Mouse (Mus musculus) heart, embryonic 16.5 days (tissue): ENCODE measurements around the gene Selenoi. TPM values are rescaled to one million over a fixed set of nuclear protein-coding genes. Genes with fewer than 3 reads are reported as not detected.
A peak's percentile ranks its signal among the peaks of the same experiment; 100 is the strongest.

Experiments used
- ATAC-seq: fragments of 200-750 bp; cut with Nextera tagmentation; replicated peaks from 2 replicates; pipeline ENCODE4 v1.8.0; 2017; ENCODE audit warnings: moderate number of reproducible peaks; ENCODE audit not compliant: insufficient read depth, low FRiP score; ENCODE audit errors: extremely low read depth
- H3K27ac ChIP-seq: fragments of 300-500 bp; sonication (generic); 2 replicates; pipeline ENCODE4 v1.5.1; 2014; ENCODE audit warnings: mild to moderate bottlenecking, low read length, control low read depth, moderate library complexity
- H3K27me3 ChIP-seq: fragments of 300-500 bp; sonication (generic); 2 replicates; pipeline ENCODE4 v1.6.1; 2014; ENCODE audit warnings: low read length, mixed read lengths; ENCODE audit not compliant: control insufficient read depth, insufficient read depth
- H3K36me3 ChIP-seq: fragments of 300-500 bp; sonication (generic); 2 replicates; pipeline ENCODE4 v1.6.1; 2014; ENCODE audit not compliant: control insufficient read depth, insufficient read depth
- H3K4me1 ChIP-seq: fragments of 300-500 bp; sonication (generic); 2 replicates; pipeline ENCODE4 v1.6.1; 2014; ENCODE audit warnings: low read length, mixed read lengths; ENCODE audit not compliant: control insufficient read depth, insufficient read depth
- H3K4me2 ChIP-seq: fragments of 300-500 bp; sonication (generic); 2 replicates; pipeline ENCODE4 v1.6.1; 2014; ENCODE audit warnings: low read depth, mild to moderate bottlenecking, control low read depth, low read length
- H3K4me3 ChIP-seq: fragments of 300-500 bp; sonication (generic); 2 replicates; pipeline ENCODE4 v1.5.1; 2014; ENCODE audit warnings: mild to moderate bottlenecking, control low read depth, low read length
- H3K9ac ChIP-seq: fragments of 300-500 bp; sonication (generic); 2 replicates; pipeline ENCODE4 v1.6.1; 2014; ENCODE audit warnings: low read length, control low read depth
- H3K9me3 ChIP-seq: fragments of 300-500 bp; sonication (generic); replicated peaks from 2 replicates; pipeline ENCODE4 v1.6.1; 2016; ENCODE audit warnings: low read length; ENCODE audit not compliant: control insufficient read depth
- WGBS: fragments of 180-500 bp; shearing (Covaris S2); extraction: QIAGEN DNeasy Blood & Tissue Kit; methylation state at CpG from one replicate; pipeline ENCODE4 v1.1.7; 2014; 5-methylcytosine and 5-hydroxymethylcytosine counted together
- polyA plus RNA-seq: library from polyadenylated mRNA; unstranded; fragments of >200 nt; fragmentation: Nextera tagmentation; extraction: Ambion mirVana; gene quantifications from 2 replicates; pipeline ENCODE4 v1.2.1, GENCODE M21; 2015

Gene Selenoi
- polyA plus RNA-seq, 1 experiment from 2014 or later: 12.8 TPM

DNA sequence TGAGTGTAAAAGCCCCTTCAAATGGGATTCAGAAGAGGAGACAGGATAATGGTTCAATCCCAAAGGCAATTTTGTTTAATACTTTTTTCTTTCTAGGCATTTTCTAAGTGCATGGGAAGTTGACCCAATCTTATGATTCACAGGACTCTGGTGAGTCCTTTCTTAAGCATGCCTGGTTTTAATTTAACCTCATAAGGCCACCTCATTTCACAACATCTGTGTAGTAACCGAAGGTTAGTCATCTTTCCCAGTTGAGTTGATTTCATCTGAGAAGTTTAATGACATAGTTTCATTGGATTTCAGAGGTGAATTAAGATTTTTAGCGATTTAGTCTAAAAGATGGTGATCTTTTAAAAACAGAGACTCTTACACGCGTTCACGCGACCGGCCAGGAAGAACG, 9.7 kb upstream of the Selenoi start:
- WGBS: 96% methylated on average over 8 of the region's 8 CpGs
- H3K9me3 ChIP-seq: no peaks in the 10 kb centered on the region

DNA sequence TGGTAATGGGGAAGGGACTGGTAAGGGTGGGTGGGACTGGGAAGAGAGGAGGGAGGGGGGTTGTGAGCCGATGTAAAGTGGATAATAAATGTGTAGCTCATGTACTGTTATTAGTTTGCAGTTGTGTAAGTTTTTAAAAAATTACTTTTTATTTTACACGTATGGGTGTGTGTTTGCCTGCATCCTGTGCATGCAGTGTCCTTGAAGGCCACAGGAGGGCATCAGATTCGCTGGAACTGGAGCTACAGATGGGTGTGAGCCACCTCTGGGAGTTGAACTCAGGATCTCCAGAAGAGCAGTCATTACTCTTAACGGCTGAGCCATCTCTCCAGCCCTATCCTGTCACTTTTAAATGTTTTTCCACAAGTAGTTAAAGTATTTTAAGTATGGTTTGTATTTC, 1.5 kb upstream of the Selenoi start:
- H3K4me3 ChIP-seq: no peak overlapping the region
- no peaks in the 10 kb centered on the region for H3K9me3 ChIP-seq
- H3K27ac ChIP-seq: no peak overlapping the region
- H3K4me2 ChIP-seq: no peak overlapping the region
- WGBS: 78% methylated on average over 4 of the region's 4 CpGs
- H3K4me1 ChIP-seq: peaks cover 19% of the 10 kb centered on the region
- H3K9ac ChIP-seq: no peak overlapping the region
- H3K27me3 ChIP-seq: no peaks in the 10 kb centered on the region
- H3K36me3 ChIP-seq: peaks cover 3% of the 10 kb centered on the region; the same call in 1 of the 2 replicates
- no peak for ATAC-seq

More for the DNA sequence above, 9.7 kb upstream of the Selenoi start:
- H3K36me3 ChIP-seq: peaks cover 3% of the 10 kb centered on the region; the same call in 1 of the 2 replicates
- no peak overlapping the region for H3K4me3 ChIP-seq
- H3K9ac ChIP-seq: no peak overlapping the region
- no peak for ATAC-seq
- no peak overlapping the region for H3K27ac ChIP-seq
- no peak overlapping the region for H3K4me2 ChIP-seq
- no peaks in the 10 kb centered on the region for H3K27me3 ChIP-seq
- no peaks in the 10 kb centered on the region for H3K4me1 ChIP-seq

DNA sequence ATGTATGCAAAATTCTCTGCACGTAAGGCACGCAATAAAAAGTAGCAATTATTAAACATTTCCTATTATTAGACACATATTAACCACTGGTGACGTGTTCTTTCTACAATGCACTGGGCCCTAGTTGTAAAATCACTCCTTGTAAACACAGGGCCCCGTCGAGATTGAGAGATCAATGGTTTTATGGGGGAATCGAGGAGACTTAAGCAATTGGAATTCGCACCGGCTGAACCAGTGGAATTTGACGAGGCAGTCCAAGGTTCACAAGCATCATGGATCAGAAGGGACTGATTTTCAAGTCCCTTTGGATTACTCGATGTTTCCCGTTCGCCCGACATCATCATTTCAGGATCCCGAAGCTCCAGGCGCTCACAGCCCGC, 500 bp upstream of the Selenoi start:
- Histone ChIP-seq H3K4me2 (peak overlapping the region; percentile 67), H3K27ac (peak overlapping the region; percentile 29), H3K27me3 (no peaks in the 10 kb centered on the region), H3K4me1 (peaks cover 19% of the 10 kb centered on the region), H3K9ac (peak overlapping the region; percentile 60), H3K9me3 (no peaks in the 10 kb centered on the region), H3K36me3 (peaks cover 3% of the 10 kb centered on the region; the same call in 1 of the 2 replicates), H3K4me3 (peak overlapping the region; percentile 74)
- ATAC-seq: no peak
- WGBS: 47% methylated on average over 16 of the region's 16 CpGs

DNA sequence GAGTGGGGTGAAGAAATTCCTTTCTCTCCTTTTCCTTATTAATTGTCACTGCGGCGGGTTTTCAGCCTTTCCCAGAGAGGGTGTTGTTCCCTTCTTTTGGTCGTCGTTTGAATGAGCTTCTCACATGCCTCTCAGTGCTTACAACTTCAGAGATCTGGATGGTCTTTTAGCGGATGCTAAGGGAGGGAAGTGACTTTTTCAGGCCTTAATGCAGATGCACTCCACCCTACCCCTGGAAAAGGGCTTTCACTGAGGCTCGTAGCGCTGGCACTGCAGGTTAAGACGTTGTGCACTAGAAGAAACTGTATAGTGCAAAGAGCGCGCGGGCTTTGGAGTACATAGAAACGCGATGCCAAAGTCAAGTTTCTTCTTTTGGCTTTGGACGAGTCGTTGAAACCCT, 661 bp downstream of the Selenoi start:
- H3K36me3 ChIP-seq: peaks cover 3% of the 10 kb centered on the region; the same call in 1 of the 2 replicates
- ATAC-seq: no peak
- H3K27ac ChIP-seq: peak overlapping the region; percentile 87
- no peaks in the 10 kb centered on the region for H3K9me3 ChIP-seq
- peak overlapping the region; percentile 74 for H3K4me3 ChIP-seq
- H3K4me2 ChIP-seq: peak overlapping the region; percentile 91
- H3K27me3 ChIP-seq: no peaks in the 10 kb centered on the region
- peaks cover 19% of the 10 kb centered on the region for H3K4me1 ChIP-seq
- H3K9ac ChIP-seq: peak overlapping the region; percentile 79
- WGBS: 1% methylated on average over 15 of the region's 15 CpGs

DNA sequence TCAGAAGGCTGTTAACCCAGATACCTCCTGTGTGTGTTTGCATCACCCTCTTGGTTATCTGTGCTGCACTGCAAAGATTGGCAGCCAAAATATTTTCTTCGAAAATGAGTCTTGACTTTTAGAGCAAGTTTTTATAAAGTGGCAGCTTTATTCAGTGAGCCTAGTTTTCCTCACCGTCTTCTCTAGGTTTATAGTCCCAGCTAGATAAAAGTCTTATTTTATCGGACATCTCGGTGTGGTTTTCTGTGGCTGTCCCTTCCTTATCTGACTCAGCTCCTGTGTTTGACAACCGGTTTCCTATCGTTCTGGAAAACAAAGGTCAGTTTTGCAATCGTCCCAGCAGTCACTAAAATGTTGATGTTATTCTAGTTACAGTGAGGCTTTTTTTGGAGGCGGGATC, 1.6 kb downstream of the Selenoi start:
- Histone ChIP-seq H3K9me3 (no peaks in the 10 kb centered on the region), H3K27me3 (no peaks in the 10 kb centered on the region), H3K4me3 (peak overlapping the region; percentile 74), H3K4me2 (peak overlapping the region; percentile 91), H3K36me3 (peaks cover 3% of the 10 kb centered on the region; the same call in 1 of the 2 replicates), H3K4me1 (peaks cover 19% of the 10 kb centered on the region), H3K9ac (peak overlapping the region; percentile 79), H3K27ac (no peak overlapping the region)
- ATAC-seq: no peak
- 23% methylated on average over 8 of the region's 8 CpGs for WGBS

- WGBS: 85% methylated on average over 2 of the region's 2 CpGs
- Histone ChIP-seq H3K9me3 (no peaks in the 10 kb centered on the region), H3K27ac (no peak overlapping the region), H3K4me2 (no peak overlapping the region), H3K4me3 (no peak overlapping the region), H3K36me3 (0 out of 2 replicates have a peak, but pooled peaks cover 2% of the 10 kb centered on the region), H3K4me1 (peaks cover 19% of the 10 kb centered on the region), H3K9ac (no peak overlapping the region), H3K27me3 (no peaks in the 10 kb centered on the region)
- ATAC-seq: no peak
Observed at GRCm38 (mm10) chr5:30235641-30236126, 3.3 kb downstream of the Selenoi start.

GRCm38 (mm10) chr5:30238533-30238932, 6.2 kb downstream of the Selenoi start:
- Histone ChIP-seq H3K27ac (no peak overlapping the region), H3K9me3 (no peaks in the 10 kb centered on the region), H3K4me2 (no peak overlapping the region), H3K36me3 (0 out of 2 replicates have a peak, but pooled peaks cover 2% of the 10 kb centered on the region), H3K9ac (no peak overlapping the region), H3K4me3 (no peak overlapping the region), H3K4me1 (peaks cover 22% of the 10 kb centered on the region), H3K27me3 (no peaks in the 10 kb centered on the region)
- WGBS: 90% methylated on average over 5 of the region's 5 CpGs
- ATAC-seq: no peak

DNA sequence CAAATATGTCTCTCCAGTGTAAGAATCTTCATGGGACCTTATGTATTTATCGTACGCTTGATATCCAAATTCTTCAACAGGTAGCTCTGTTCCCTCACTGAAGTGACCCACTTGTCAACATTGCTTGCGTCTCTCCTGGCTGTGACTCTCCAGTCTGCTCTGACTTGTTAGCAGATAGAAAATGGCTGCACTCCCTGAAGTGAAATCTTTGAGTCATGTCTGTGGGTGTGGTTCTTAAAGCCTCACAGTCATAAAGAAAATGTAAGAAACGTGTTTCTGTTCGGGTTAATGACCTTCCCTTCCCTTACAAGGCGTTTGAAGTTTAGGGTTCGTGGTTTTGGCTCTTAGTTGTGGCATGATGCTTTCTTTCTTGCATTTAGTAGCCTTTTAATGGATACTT, 8.2 kb downstream of the Selenoi start:
- Histone ChIP-seq H3K4me3 (no peak overlapping the region), H3K27me3 (no peaks in the 10 kb centered on the region), H3K36me3 (0 out of 2 replicates have a peak, but pooled peaks cover 2% of the 10 kb centered on the region), H3K4me2 (no peak overlapping the region), H3K4me1 (peaks cover 30% of the 10 kb centered on the region), H3K9me3 (no peaks in the 10 kb centered on the region), H3K27ac (no peak overlapping the region), H3K9ac (no peak overlapping the region)
- ATAC-seq: no peak
- WGBS: 78% methylated on average over 7 of the region's 7 CpGs

DNA sequence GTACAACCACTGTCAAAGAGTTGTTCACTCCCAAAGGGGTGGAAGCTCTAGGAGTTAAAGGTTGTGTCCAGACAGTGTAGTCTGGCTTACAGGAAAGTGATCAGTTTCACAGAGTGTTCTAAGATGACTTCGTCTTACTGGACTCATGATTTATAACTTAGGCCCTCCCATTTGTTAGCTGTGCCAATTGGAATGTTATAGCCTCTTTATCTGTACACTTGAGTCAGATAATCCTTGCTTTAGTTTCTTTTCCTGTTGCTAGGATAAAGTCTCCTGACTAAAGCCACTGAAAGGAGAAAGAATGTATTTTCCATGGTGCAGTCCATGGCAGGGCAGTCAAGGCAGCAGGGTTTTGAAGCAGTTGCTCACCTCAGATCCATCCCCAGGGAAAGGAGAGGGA, 10.0 kb downstream of the Selenoi start:
- Histone ChIP-seq H3K27me3 (no peaks in the 10 kb centered on the region), H3K4me1 (peaks cover 30% of the 10 kb centered on the region), H3K36me3 (0 out of 2 replicates have a peak, but pooled peaks cover 2% of the 10 kb centered on the region), H3K4me2 (no peak overlapping the region), H3K9ac (no peak overlapping the region), H3K9me3 (no peaks in the 10 kb centered on the region), H3K27ac (peak overlapping the region; percentile 41), H3K4me3 (no peak overlapping the region)
- ATAC-seq: peak; percentile 45; the same call in 1 of the 2 replicates
- WGBS: 32% methylated on average over 1 of the region's 1 CpGs
